Mouse (Mus musculus): Measurements from ENCODE around the gene Neto2. TPM values are rescaled to one million over a fixed set of nuclear protein-coding genes. Genes with fewer than 3 reads are reported as not detected.

Gene Neto2
- polyA plus RNA-seq, 1 experiment: 1.6 TPM

- Histone ChIP-seq H3K4me3 (replicated peaks; ENCODE audit: control insufficient read depth, low read depth, low read length) (no peak overlapping the region), H3K4me1 (ENCODE audit: control insufficient read depth, insufficient read depth, low read length) (no peaks in the 10 kb centered on the region), H3K27ac (ENCODE audit: control insufficient read depth, insufficient read depth, low read depth, low read length, poor library complexity) (no peak overlapping the region)
- no peak for TF ChIP-seq POLR2A (IDR thresholded peaks at IDR 0.05; ENCODE audit: borderline replicate concordance, control insufficient read depth, low read depth, low read length)
- TF ChIP-seq CTCF (IDR thresholded peaks at IDR 0.05; ENCODE audit: control insufficient read depth, insufficient read depth, low read length): no peak
- WGBS: 60% methylated on average over 8 of the region's 8 CpGs
These were observed 103.1 kb downstream of the Neto2 start for GRCm38 (mm10) chr8:85597413-85598191.

GRCm38 (mm10) chr8:85595391-85595790 lies 105.3 kb downstream of the Neto2 start:
- H3K4me1 ChIP-seq (ENCODE audit: control insufficient read depth, insufficient read depth, low read length): no peaks in the 10 kb centered on the region
- TF ChIP-seq POLR2A (IDR thresholded peaks at IDR 0.05; ENCODE audit: borderline replicate concordance, control insufficient read depth, low read depth, low read length) (no peak), CTCF (IDR thresholded peaks at IDR 0.05; ENCODE audit: control insufficient read depth, insufficient read depth, low read length) (no peak)
- no peak overlapping the region for H3K4me3 ChIP-seq (replicated peaks; ENCODE audit: control insufficient read depth, low read depth, low read length)
- H3K27ac ChIP-seq (ENCODE audit: control insufficient read depth, insufficient read depth, low read depth, low read length, poor library complexity): no peak overlapping the region
- 72% methylated on average over 6 of the region's 6 CpGs for WGBS

- WGBS: 57% methylated on average over 3 of the region's 3 CpGs
These were observed 105.7 kb downstream of the Neto2 start for GRCm38 (mm10) chr8:85594983-85595382.

GRCm38 (mm10) chr8:85593324-85593723 lies 107.4 kb downstream of the Neto2 start:
- no peaks in the 10 kb centered on the region for H3K4me1 ChIP-seq (ENCODE audit: control insufficient read depth, insufficient read depth, low read length)
- TF ChIP-seq CTCF (IDR thresholded peaks at IDR 0.05; ENCODE audit: control insufficient read depth, insufficient read depth, low read length): no peak
- no peak for TF ChIP-seq POLR2A (IDR thresholded peaks at IDR 0.05; ENCODE audit: borderline replicate concordance, control insufficient read depth, low read depth, low read length)
- WGBS: 55% methylated on average over 3 of the region's 3 CpGs
- H3K4me3 ChIP-seq (replicated peaks; ENCODE audit: control insufficient read depth, low read depth, low read length): no peak overlapping the region
- no peak overlapping the region for H3K27ac ChIP-seq (ENCODE audit: control insufficient read depth, insufficient read depth, low read depth, low read length, poor library complexity)

More at GRCm38 (mm10) chr8:85594983-85595382, 105.7 kb downstream of the Neto2 start:
- H3K27ac ChIP-seq (ENCODE audit: control insufficient read depth, insufficient read depth, low read depth, low read length, poor library complexity): no peak overlapping the region
- H3K4me3 ChIP-seq (replicated peaks; ENCODE audit: control insufficient read depth, low read depth, low read length): no peak overlapping the region
- TF ChIP-seq CTCF (IDR thresholded peaks at IDR 0.05; ENCODE audit: control insufficient read depth, insufficient read depth, low read length): no peak
- no peak for TF ChIP-seq POLR2A (IDR thresholded peaks at IDR 0.05; ENCODE audit: borderline replicate concordance, control insufficient read depth, low read depth, low read length)
- H3K4me1 ChIP-seq (ENCODE audit: control insufficient read depth, insufficient read depth, low read length): no peaks in the 10 kb centered on the region

GRCm38 (mm10) chr8:85591532-85591931 lies 109.2 kb downstream of the Neto2 start:
- Histone ChIP-seq H3K4me1 (ENCODE audit: control insufficient read depth, insufficient read depth, low read length) (no peaks in the 10 kb centered on the region), H3K4me3 (replicated peaks; ENCODE audit: control insufficient read depth, low read depth, low read length) (no peak overlapping the region), H3K27ac (ENCODE audit: control insufficient read depth, insufficient read depth, low read depth, low read length, poor library complexity) (no peak overlapping the region)
- WGBS: 69% methylated on average over 1 of the region's 1 CpGs
- TF ChIP-seq POLR2A (IDR thresholded peaks at IDR 0.05; ENCODE audit: borderline replicate concordance, control insufficient read depth, low read depth, low read length) (no peak), CTCF (IDR thresholded peaks at IDR 0.05; ENCODE audit: control insufficient read depth, insufficient read depth, low read length) (no peak)

- no peak for TF ChIP-seq POLR2A (IDR thresholded peaks at IDR 0.05; ENCODE audit: borderline replicate concordance, control insufficient read depth, low read depth, low read length)
- Histone ChIP-seq H3K27ac (ENCODE audit: control insufficient read depth, insufficient read depth, low read depth, low read length, poor library complexity) (no peak overlapping the region), H3K4me3 (replicated peaks; ENCODE audit: control insufficient read depth, low read depth, low read length) (no peak overlapping the region), H3K4me1 (ENCODE audit: control insufficient read depth, insufficient read depth, low read length) (no peaks in the 10 kb centered on the region)
- 97% methylated on average over 1 of the region's 1 CpGs for WGBS
These were observed 110.5 kb downstream of the Neto2 start for GRCm38 (mm10) chr8:85590258-85590657.

GRCm38 (mm10) chr8:85588596-85588995 lies 112.1 kb downstream of the Neto2 start:
- 76% methylated on average over 2 of the region's 2 CpGs for WGBS
- TF ChIP-seq CTCF (IDR thresholded peaks at IDR 0.05; ENCODE audit: control insufficient read depth, insufficient read depth, low read length): no peak
- no peak for TF ChIP-seq POLR2A (IDR thresholded peaks at IDR 0.05; ENCODE audit: borderline replicate concordance, control insufficient read depth, low read depth, low read length)
- no peaks in the 10 kb centered on the region for H3K4me1 ChIP-seq (ENCODE audit: control insufficient read depth, insufficient read depth, low read length)

More at GRCm38 (mm10) chr8:85588596-85588995, 112.1 kb downstream of the Neto2 start:
- H3K4me3 ChIP-seq (replicated peaks; ENCODE audit: control insufficient read depth, low read depth, low read length): no peak overlapping the region
- no peak overlapping the region for H3K27ac ChIP-seq (ENCODE audit: control insufficient read depth, insufficient read depth, low read depth, low read length, poor library complexity)

Other genes with a start within 250 kb of the Neto2 start
- 0.52 and 4.0 TPM in 2 replicates for gene Gpt2, start 208.3 kb downstream of the Neto2 start, polyA plus RNA-seq (2011; ENCODE audit: insufficient read depth, insufficient read length, low replicate concordance, missing spikeins)
- gene Dnaja2, start 145.6 kb downstream of the Neto2 start, polyA plus RNA-seq (2011; ENCODE audit: insufficient read depth, insufficient read length, low replicate concordance, missing spikeins): 36.8 and 67.4 TPM in 2 replicates
- 7.2 and 10.8 TPM in 2 replicates for gene Itfg1, start 140.0 kb upstream of the Neto2 start, polyA plus RNA-seq (2011; ENCODE audit: insufficient read depth, insufficient read length, low replicate concordance, missing spikeins)
- gene Phkb, start 140.0 kb upstream of the Neto2 start, polyA plus RNA-seq (2011; ENCODE audit: insufficient read depth, insufficient read length, low replicate concordance, missing spikeins): 9.0 and 16.9 TPM in 2 replicates

All from bone marrow, adult 2 months (tissue).